Comparison of ENCODE assay signal across 8 mouse cellular contexts in genomic region chr5:113163116-113163515, GRCm38 (mm10). TPM values are rescaled to one million over a fixed set of nuclear protein-coding genes. Genes with fewer than 3 reads are reported as not detected.
DNase-seq lines count a peak whose midpoint lies in the region; ATAC-seq and TF ChIP-seq lines count a peak whose summit lies in the region.

No protein-coding gene starts in this region.

- no peaks in the 10 kb centered on the region for H3K9me3 ChIP-seq in ES-Bruce4 (replicated peaks; ENCODE audit: control insufficient read depth, insufficient read depth, low read length, poor library complexity, severe bottlenecking)
- H3K9me3 ChIP-seq in forebrain, embryonic 14.5 days (replicated peaks; ENCODE audit: control insufficient read depth, low read length), result no peaks in the 10 kb centered on the region
- H3K9me3 ChIP-seq in liver, embryonic 12.5 days (replicated peaks), result no peaks in the 10 kb centered on the region

- WGBS in forebrain, embryonic 14.5 days, result 15% methylated on average over 13 of the region's 13 CpGs
- WGBS in liver, embryonic 12.5 days (ENCODE audit: insufficient replicate concordance), result 4% methylated on average over 13 of the region's 13 CpGs
- 53% methylated on average over 13 of the region's 13 CpGs for WGBS in small intestine, adult 2 months

- peak overlapping the region; percentile 23 for H3K4me2 ChIP-seq in forebrain, embryonic 14.5 days (ENCODE audit: low read length)
- peak overlapping the region; percentile 72 for H3K4me2 ChIP-seq in liver, embryonic 12.5 days

- peak; percentile 1; the same call in 1 of the 2 replicates for TF ChIP-seq CTCF in gastrocnemius, adult 2 months (IDR thresholded peaks at IDR 0.05)
- TF ChIP-seq CTCF in ES-Bruce4 (IDR thresholded peaks at IDR 0.05; ENCODE audit: low read depth, low read length), result no peak
- no peak for TF ChIP-seq CTCF in small intestine, adult 2 months (IDR thresholded peaks at IDR 0.05; ENCODE audit: extremely low read depth, insufficient read length, insufficient replicate concordance, low read depth, low read length)

- ATAC-seq in forebrain, embryonic 14.5 days, result no peak
- ATAC-seq in liver, embryonic 12.5 days, result no peak

- no peak overlapping the region for H3K9ac ChIP-seq in ES-Bruce4 (ENCODE audit: low read depth, poor library complexity, severe bottlenecking)
- H3K9ac ChIP-seq in forebrain, embryonic 14.5 days (ENCODE audit: low read length), result peak overlapping the region; percentile 7; the same call in 1 of the 2 replicates
- H3K9ac ChIP-seq in liver, embryonic 12.5 days, result peak overlapping the region; percentile 35; the same call in 1 of the 2 replicates

- H3K4me3 ChIP-seq in gastrocnemius, adult 2 months, result peak overlapping the region; percentile 52
- peak overlapping the region; percentile 11; the same call in 1 of the 2 replicates for H3K4me3 ChIP-seq in ES-Bruce4 (ENCODE audit: low read depth, low read length)
- no peak overlapping the region for H3K4me3 ChIP-seq in forebrain, embryonic 14.5 days (ENCODE audit: low read depth, low read length)
- H3K4me3 ChIP-seq in liver, embryonic 12.5 days, result peak overlapping the region; percentile 40
- H3K4me3 ChIP-seq in small intestine, adult 2 months (ENCODE audit: low read depth, low read length), result peak overlapping the region; percentile 53

- peak overlapping the region; percentile 28; the same call in 1 of the 2 replicates for H3K27ac ChIP-seq in gastrocnemius, adult 2 months
- no peak overlapping the region for H3K27ac ChIP-seq in ES-Bruce4 (ENCODE audit: insufficient read depth, low read length)
- H3K27ac ChIP-seq in forebrain, embryonic 14.5 days (ENCODE audit: low read depth, low read length), result no peak overlapping the region
- no peak overlapping the region for H3K27ac ChIP-seq in liver, embryonic 12.5 days
- H3K27ac ChIP-seq in small intestine, adult 2 months (ENCODE audit: insufficient read depth, low read depth, low read length), result 0 out of 2 replicates have a peak overlapping the region, but pooled peaks have one; percentile 10

- no peaks in the 10 kb centered on the region for H3K27me3 ChIP-seq in ES-Bruce4 (ENCODE audit: control insufficient read depth, insufficient read depth, low read length, poor library complexity, severe bottlenecking)
- no peaks in the 10 kb centered on the region for H3K27me3 ChIP-seq in forebrain, embryonic 14.5 days (replicated peaks; ENCODE audit: control insufficient read depth, insufficient read depth, low read length)
- H3K27me3 ChIP-seq in liver, embryonic 12.5 days (replicated peaks), result 0 out of 2 replicates have a peak, but pooled peaks cover 10% of the 10 kb centered on the region
- H3K27me3 ChIP-seq in small intestine, adult 2 months (ENCODE audit: control insufficient read depth, insufficient read depth, low read length), result no peaks in the 10 kb centered on the region

- DNase-seq in gastrocnemius, adult 2 months, result no peak
- DNase-seq in gastrocnemius, adult 8-10 months (ENCODE audit: low spot score in 2 of 2), result no peak
- no peak for DNase-seq in forebrain, embryonic 14.5 days (ENCODE audit: low spot score)
- no peak for DNase-seq in left cerebral cortex, postnatal 4 days
- no peak for DNase-seq in c-Kit-positive CD71-positive TER-119-positive erythroid progenitor cells, embryonic 14.5 days (ENCODE audit: low spot score)

- H3K4me1 ChIP-seq in ES-Bruce4 (ENCODE audit: control insufficient read depth, insufficient read depth, low read length), result peaks cover 6% of the 10 kb centered on the region
- peaks cover 3% of the 10 kb centered on the region; the same call in 1 of the 2 replicates for H3K4me1 ChIP-seq in forebrain, embryonic 14.5 days (ENCODE audit: control insufficient read depth, insufficient read depth, low read length)
- H3K4me1 ChIP-seq in liver, embryonic 12.5 days, result peaks cover 46% of the 10 kb centered on the region
- peaks cover 43% of the 10 kb centered on the region for H3K4me1 ChIP-seq in small intestine, adult 2 months (ENCODE audit: control insufficient read depth, insufficient read depth, insufficient read length, low read length)

- TF ChIP-seq POLR2A in ES-Bruce4 (IDR thresholded peaks at IDR 0.05; ENCODE audit: insufficient read depth, low read length), result no peak
- no peak for TF ChIP-seq POLR2A in small intestine, adult 2 months (IDR thresholded peaks at IDR 0.05; ENCODE audit: low read depth, low read length)

- intact Hi-C loops in gastrocnemius, adult 2 months (cut with DNase I), result no loop called here
- intact Hi-C loops in left cerebral cortex, postnatal 4 days (cut with DNase I), result no loop called here

- no peak for TF ChIP-seq EP300 in ES-Bruce4 (IDR thresholded peaks at IDR 0.05; ENCODE audit: insufficient read depth, low read depth, low read length)

- no peaks in the 10 kb centered on the region for H3K36me3 ChIP-seq in ES-Bruce4 (ENCODE audit: control insufficient read depth, insufficient read depth, low read length, poor library complexity, severe bottlenecking)
- H3K36me3 ChIP-seq in forebrain, embryonic 14.5 days (ENCODE audit: control insufficient read depth, insufficient read depth, low read length), result no peaks in the 10 kb centered on the region
- H3K36me3 ChIP-seq in liver, embryonic 12.5 days, result no peaks in the 10 kb centered on the region
- H3K36me3 ChIP-seq in small intestine, adult 2 months (ENCODE audit: control insufficient read depth, insufficient read depth, low read length), result peaks cover 7% of the 10 kb centered on the region

RNA-seq across cellular contexts. Expression of gene 2900026A02Rik, which starts 57.9 kb away (rescaled TPM):
- total RNA-seq in gastrocnemius, adult 2 months (2021), result 10 to 100 TPM; 19.6 to 24.6 TPM
- total RNA-seq in gastrocnemius, adult 8-10 months (2022), result 10 to 100 TPM; 21.3 to 26.3 (median 23.9) TPM
- polyA plus RNA-seq in ES-Bruce4 (2011; ENCODE audit: insufficient read depth, insufficient read length, low read depth, missing spikeins), result 14.2 and 15.2 TPM in 2 replicates
- 2.1 and 2.7 TPM in 2 replicates for polyA plus RNA-seq in forebrain, embryonic 14.5 days (2014; fragmentation: Nextera tagmentation; extraction: Ambion mirVana)
- 1.9 and 2.0 TPM in 2 replicates for polyA plus RNA-seq in liver, embryonic 12.5 days (2016; fragmentation: Nextera tagmentation; extraction: Ambion mirVana)
- polyA plus RNA-seq in small intestine, adult 2 months (2012; rRNA removed), result 24.2 and 70.8 TPM in 2 replicates
- 10 to 100 TPM; 40.1 to 41.4 TPM for total RNA-seq in left cerebral cortex, postnatal 4 days (2021)

Comparison
In these comparisons a context has a peak if more than half of its experiments do, and no peak if none do; other contexts are left out.
1. H3K27ac ChIP-seq: peak in gastrocnemius, adult 2 months (single experiment) and small intestine, adult 2 months (single experiment); none in ES-Bruce4 (single experiment), forebrain, embryonic 14.5 days (single experiment) and liver, embryonic 12.5 days (single experiment).